Mouse (Mus musculus) liver, postnatal 0 days (tissue): Measurements from ENCODE around the gene Tedc2. TPM values are rescaled to one million over a fixed set of nuclear protein-coding genes. Genes with fewer than 3 reads are reported as not detected.

Experiments used
- ATAC-seq: fragments of 200-750 bp; cut with Nextera tagmentation; 2 replicates; pipeline ENCODE4 v1.8.0; 2017; ENCODE audit warnings: mild to moderate bottlenecking, moderate library complexity
- DNase-seq: peaks from one replicate; pipeline ENCODE4 v3.0.0-alpha.2; 2016
- H3K27ac ChIP-seq: fragments of 300-500 bp; sonication (generic); 2 replicates; pipeline ENCODE4 v1.5.1; 2014; ENCODE audit warnings: antibody characterized with exemption, moderate library complexity, mild to moderate bottlenecking, low read depth
- H3K27me3 ChIP-seq: fragments of 300-500 bp; sonication (generic); 2 replicates; pipeline ENCODE4 v1.6.1; 2014; ENCODE audit warnings: low read length, control low read depth, mixed read lengths; ENCODE audit not compliant: insufficient read depth
- H3K36me3 ChIP-seq: fragments of 300-500 bp; sonication (generic); replicated peaks from 2 replicates; pipeline ENCODE4 v1.6.1; 2014; ENCODE audit warnings: mild to moderate bottlenecking, control low read depth, low read length, moderate library complexity, mixed read lengths; ENCODE audit not compliant: insufficient read depth
- H3K4me1 ChIP-seq: fragments of 300-500 bp; sonication (generic); 2 replicates; pipeline ENCODE4 v1.6.1; 2014; ENCODE audit warnings: antibody characterized with exemption, mild to moderate bottlenecking, control low read depth; ENCODE audit not compliant: insufficient read depth
- H3K4me2 ChIP-seq: fragments of 300-500 bp; sonication (generic); 2 replicates; pipeline ENCODE4 v1.6.1; 2014; ENCODE audit warnings: low read depth, mild to moderate bottlenecking, low read length, moderate library complexity, mixed read lengths
- H3K4me3 ChIP-seq: fragments of 300-500 bp; sonication (generic); 2 replicates; pipeline ENCODE4 v1.5.1; 2014; ENCODE audit warnings: low read depth, low read length
- H3K9ac ChIP-seq: fragments of 300-500 bp; sonication (generic); replicated peaks from 2 replicates; pipeline ENCODE4 v1.6.1; 2014; ENCODE audit warnings: mild to moderate bottlenecking, moderate library complexity
- H3K9me3 ChIP-seq: fragments of 300-500 bp; sonication (generic); 2 replicates; pipeline ENCODE4 v1.6.1; 2016; ENCODE audit warnings: mild to moderate bottlenecking, control low read depth, low read length, mixed read lengths
- CTCF ChIP-seq: sonication (generic); IDR thresholded peaks from 2 replicates; pipeline ENCODE4 v1.5.1; 2016; ENCODE audit warnings: antibody characterized with exemption, low read depth
- EP300 ChIP-seq: IDR thresholded peaks from 2 replicates; pipeline ENCODE4 v1.6.1; 2016; ENCODE audit warnings: antibody characterized with exemption, low read depth, mild to moderate bottlenecking
- WGBS: fragments of 180-500 bp; shearing (Covaris S2); extraction: QIAGEN DNeasy Blood & Tissue Kit; methylation state at CpG from one replicate; pipeline ENCODE4 v1.1.7; 2014; ENCODE audit not compliant: insufficient replicate concordance; 5-methylcytosine and 5-hydroxymethylcytosine counted together
- microRNA-seq: library from miRNA; unstranded; fragments of <30 nt; microRNA quantifications from one replicate; pipeline ENCODE4, GENCODE M21; 2016
- polyA plus RNA-seq: library from polyadenylated mRNA; unstranded; fragments of >200 nt; fragmentation: Nextera tagmentation; extraction: Ambion mirVana; gene quantifications from 2 replicates; pipeline ENCODE4 v1.2.1, GENCODE M21; 2015

The Tedc2 gene
- polyA plus RNA-seq, 1 experiment from 2014 or later = 7.4 TPM

DNA sequence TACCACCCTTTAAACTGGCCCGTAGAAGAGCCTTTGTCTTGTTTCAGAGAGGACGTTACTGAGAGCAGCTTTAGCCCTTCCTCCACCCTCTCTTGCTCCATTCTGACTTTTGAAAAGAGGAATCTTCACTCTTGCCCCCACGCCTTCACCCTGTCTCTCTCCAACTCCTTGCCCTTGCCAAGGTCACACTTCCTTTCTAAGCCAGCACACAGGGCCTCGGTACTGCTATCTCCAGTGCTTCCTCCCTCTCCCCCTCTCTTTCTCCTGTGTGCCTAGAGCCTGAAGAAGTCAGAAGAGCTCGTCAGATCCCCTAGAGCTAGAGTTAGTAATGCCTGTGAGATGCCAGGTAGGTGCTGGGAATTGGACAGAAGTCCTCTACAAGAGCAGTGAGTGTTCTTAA is 49.9 kb downstream of the Tedc2 start:
- no peak overlapping the region for H3K4me3 ChIP-seq
- 42% methylated on average over 5 of the region's 5 CpGs for WGBS
- H3K9me3 ChIP-seq = no peaks in the 10 kb centered on the region
- DNase-seq (no peak), ATAC-seq (no peak)
- peaks cover 27% of the 10 kb centered on the region for H3K4me1 ChIP-seq
- peaks cover 14% of the 10 kb centered on the region for H3K36me3 ChIP-seq
- H3K27ac ChIP-seq = peak overlapping the region; percentile 96
- no peak overlapping the region for H3K9ac ChIP-seq
- H3K4me2 ChIP-seq = peak overlapping the region; percentile 83
- no peaks in the 10 kb centered on the region for H3K27me3 ChIP-seq
- TF ChIP-seq CTCF (no peak), EP300 (no peak)

DNA sequence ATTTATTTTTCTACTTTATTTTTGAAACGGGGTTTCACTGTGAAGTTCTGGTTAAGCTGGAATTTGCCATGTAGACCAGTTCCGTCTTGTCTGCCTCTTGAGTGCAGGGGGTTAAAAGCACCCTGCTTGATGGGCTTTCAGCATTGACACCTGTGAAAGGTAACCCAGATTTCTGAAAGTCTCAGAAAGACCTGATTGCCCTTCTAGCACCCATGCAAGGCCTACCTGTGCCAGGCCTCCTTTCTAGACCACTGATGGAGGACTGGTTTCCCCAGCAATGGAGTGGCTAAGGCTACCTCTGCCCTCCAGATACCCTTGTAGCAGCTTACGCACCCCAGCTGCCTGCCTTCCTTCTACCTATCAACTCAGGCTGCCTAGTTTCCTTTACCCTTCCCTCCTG is 50.5 kb downstream of the Tedc2 start:
- Histone ChIP-seq H3K27me3 (no peaks in the 10 kb centered on the region), H3K4me3 (peak overlapping the region; percentile 89), H3K36me3 (peaks cover 21% of the 10 kb centered on the region), H3K27ac (peak overlapping the region; percentile 96), H3K9ac (peak overlapping the region; percentile 81), H3K4me1 (peaks cover 31% of the 10 kb centered on the region), H3K9me3 (no peaks in the 10 kb centered on the region), H3K4me2 (peak overlapping the region; percentile 83)
- TF ChIP-seq CTCF (no peak), EP300 (no peak)
- 50% methylated on average over 3 of the region's 3 CpGs for WGBS
- no peak for DNase-seq
- no peak for ATAC-seq

- peaks cover 33% of the 10 kb centered on the region for H3K4me1 ChIP-seq
- no peaks in the 10 kb centered on the region for H3K27me3 ChIP-seq
- DNase-seq (peak; percentile 95), ATAC-seq (peak; percentile 86)
- peaks cover 23% of the 10 kb centered on the region for H3K36me3 ChIP-seq
- H3K4me3 ChIP-seq = peak within 1 kb of the TSS; percentile 89
- peak within 1 kb of the TSS; percentile 96 for H3K27ac ChIP-seq
- TF ChIP-seq CTCF = peak; percentile 38
- TF ChIP-seq EP300 = 0 out of 2 replicates have a peak, but pooled peaks have one; percentile 3
- H3K4me2 ChIP-seq = peak within 1 kb of the TSS; percentile 83
- H3K9me3 ChIP-seq = no peaks in the 10 kb centered on the region
- under 1% methylated on average over 58 of the region's 58 CpGs for WGBS
- H3K9ac ChIP-seq = peak within 1 kb of the TSS; percentile 81
These were observed 51.2 kb downstream of the Tedc2 start, which contains the start of gene Atp6v0c for GRCm38 (mm10) chr17:24169317-24170065. TSS of gene Atp6v0c (minus strand) at chr17:24169702.

- TF ChIP-seq EP300 (no peak), CTCF (no peak)
- H3K9me3 ChIP-seq = no peaks in the 10 kb centered on the region
- peak; percentile 48 for ATAC-seq
- H3K4me1 ChIP-seq = peaks cover 33% of the 10 kb centered on the region
- H3K9ac ChIP-seq = peak overlapping the region; percentile 81
- WGBS = under 1% methylated on average over 41 of the region's 41 CpGs
- H3K36me3 ChIP-seq = peaks cover 23% of the 10 kb centered on the region
- H3K4me2 ChIP-seq = peak overlapping the region; percentile 83
- peak overlapping the region; percentile 89 for H3K4me3 ChIP-seq
- peak overlapping the region; percentile 96 for H3K27ac ChIP-seq
- no peaks in the 10 kb centered on the region for H3K27me3 ChIP-seq
- DNase-seq = peak; percentile 81
These were observed 51.9 kb downstream of the Tedc2 start for GRCm38 (mm10) chr17:24168590-24169277.

- Histone ChIP-seq H3K27me3 (no peaks in the 10 kb centered on the region), H3K36me3 (peaks cover 23% of the 10 kb centered on the region), H3K4me2 (peak overlapping the region; percentile 83), H3K4me1 (peaks cover 37% of the 10 kb centered on the region), H3K4me3 (peak overlapping the region; percentile 89), H3K27ac (peak overlapping the region; percentile 96), H3K9ac (peak overlapping the region; percentile 81), H3K9me3 (no peaks in the 10 kb centered on the region)
- WGBS = 33% methylated on average over 7 of the region's 7 CpGs
- DNase-seq (no peak), ATAC-seq (no peak)
- TF ChIP-seq CTCF (no peak), EP300 (no peak)
These were observed 52.7 kb downstream of the Tedc2 start for GRCm38 (mm10) chr17:24167891-24168505.

- peak overlapping the region; percentile 83 for H3K4me2 ChIP-seq
- ATAC-seq (no peak), DNase-seq (no peak)
- H3K36me3 ChIP-seq = peaks cover 23% of the 10 kb centered on the region
- H3K27me3 ChIP-seq = no peaks in the 10 kb centered on the region
- H3K27ac ChIP-seq = peak overlapping the region; percentile 96
- H3K9ac ChIP-seq = no peak overlapping the region; the same call in 1 of the 2 replicates
- H3K9me3 ChIP-seq = no peaks in the 10 kb centered on the region
- H3K4me1 ChIP-seq = peaks cover 46% of the 10 kb centered on the region
- WGBS = 57% methylated on average over 6 of the region's 6 CpGs
- H3K4me3 ChIP-seq = peak overlapping the region; percentile 89; the same call in 1 of the 2 replicates
- TF ChIP-seq EP300 = no peak
- no peak for TF ChIP-seq CTCF
These were observed 53.5 kb downstream of the Tedc2 start for GRCm38 (mm10) chr17:24167120-24167519.

Small RNAs within 50 kb of the gene (microRNA-seq; reads per million reads assigned to microRNA genes)
- gene Mir5134 = 2.0 reads per million
- gene Mir6965 = not detected

Other genes with a start within 250 kb of the Tedc2 start
- gene Prss30, start 240.3 kb downstream of the Tedc2 start, polyA plus RNA-seq = 0.09 and 0.14 TPM in 2 replicates
- gene Prss22, start 222.8 kb downstream of the Tedc2 start, polyA plus RNA-seq = not detected in 2 replicates
- gene Prss27, start 182.7 kb downstream of the Tedc2 start, polyA plus RNA-seq = not detected in 2 replicates
- gene Kctd5, start 147.4 kb downstream of the Tedc2 start, polyA plus RNA-seq = 6.8 and 7.7 TPM in 2 replicates
- 19.3 and 20.5 TPM in 2 replicates for gene Pdpk1, start 69.9 kb downstream of the Tedc2 start, polyA plus RNA-seq
- 18.5 and 20.0 TPM in 2 replicates for gene Amdhd2, start 57.1 kb downstream of the Tedc2 start, polyA plus RNA-seq
- gene Atp6v0c, start 51.1 kb downstream of the Tedc2 start, polyA plus RNA-seq = 422 and 445 TPM in 2 replicates
- gene Tbc1d24, start 15.3 kb downstream of the Tedc2 start, polyA plus RNA-seq = 2.0 and 4.2 TPM in 2 replicates
- gene Ntn3, start 11.3 kb downstream of the Tedc2 start, polyA plus RNA-seq = 0.37 and 0.45 TPM in 2 replicates
- gene Ccnf, start 30.6 kb upstream of the Tedc2 start, polyA plus RNA-seq = 26.2 and 29.6 TPM in 2 replicates
- gene Abca17, start 130.2 kb upstream of the Tedc2 start, polyA plus RNA-seq = not detected in 2 replicates
- 6.4 and 7.1 TPM in 2 replicates for gene Abca3, start 131.1 kb upstream of the Tedc2 start, polyA plus RNA-seq
- gene Rnps1, start 193.7 kb upstream of the Tedc2 start, polyA plus RNA-seq = 67.4 and 69.9 TPM in 2 replicates
- 162 and 193 TPM in 2 replicates for gene Eci1, start 205.8 kb upstream of the Tedc2 start, polyA plus RNA-seq
- gene Dnase1l2, start 222.3 kb upstream of the Tedc2 start, polyA plus RNA-seq = 0.22 and 0.35 TPM in 2 replicates
- 4.5 and 6.4 TPM in 2 replicates for gene E4f1, start 249.5 kb upstream of the Tedc2 start, polyA plus RNA-seq
- 35.6 and 40.9 TPM in 2 replicates for gene Pgp, start 249.5 kb upstream of the Tedc2 start, polyA plus RNA-seq